Mouse (Mus musculus): Measurements from ENCODE around the gene Chchd1. TPM values are rescaled to one million over a fixed set of nuclear protein-coding genes. Genes with fewer than 3 reads are reported as not detected.
A peak's percentile ranks its signal among the peaks of the same experiment; 100 is the strongest.

Chchd1 gene
- polyA plus RNA-seq (2014; fragmentation: Nextera tagmentation; extraction: Ambion mirVana), result 183 and 204 TPM in 2 replicates

GRCm38 (mm10) chr14:20702741-20703381, at the start of gene Chchd1:
Gene Chchd1, plus strand, starts transcription at chr14:20703006.
- peak; percentile 70 for ATAC-seq (ENCODE audit: low read depth)
- H3K4me1 ChIP-seq (ENCODE audit: control insufficient read depth, insufficient read depth, low read length), result peaks cover 11% of the 10 kb centered on the region
- H3K9me3 ChIP-seq (ENCODE audit: control insufficient read depth, low read length), result no peaks in the 10 kb centered on the region
- H3K27me3 ChIP-seq (replicated peaks; ENCODE audit: control insufficient read depth, insufficient read depth, low read length), result no peaks in the 10 kb centered on the region
- peak; percentile 89 for DNase-seq (ENCODE audit: low spot score)
- H3K4me3 ChIP-seq (ENCODE audit: low read depth, low read length), result peak within 1 kb of the TSS; percentile 85
- H3K27ac ChIP-seq (replicated peaks; ENCODE audit: low read depth, low read length), result peak within 1 kb of the TSS; percentile 89
- WGBS, result under 1% methylated on average over 61 of the region's 61 CpGs
- H3K9ac ChIP-seq (ENCODE audit: low read depth, low read length), result peak within 1 kb of the TSS; percentile 92
- peaks cover 30% of the 10 kb centered on the region for H3K36me3 ChIP-seq (ENCODE audit: control insufficient read depth, insufficient read depth, low read length)
- H3K4me2 ChIP-seq (ENCODE audit: low read depth, low read length), result peak within 1 kb of the TSS; percentile 75

- Histone ChIP-seq H3K36me3 (ENCODE audit: control insufficient read depth, insufficient read depth, low read length) (no peaks in the 10 kb centered on the region), H3K4me3 (ENCODE audit: low read depth, low read length) (no peak overlapping the region), H3K9ac (ENCODE audit: low read depth, low read length) (no peak overlapping the region), H3K9me3 (ENCODE audit: control insufficient read depth, low read length) (no peaks in the 10 kb centered on the region), H3K27ac (replicated peaks; ENCODE audit: low read depth, low read length) (no peak overlapping the region), H3K4me2 (ENCODE audit: low read depth, low read length) (no peak overlapping the region), H3K4me1 (ENCODE audit: control insufficient read depth, insufficient read depth, low read length) (no peaks in the 10 kb centered on the region), H3K27me3 (replicated peaks; ENCODE audit: control insufficient read depth, insufficient read depth, low read length) (no peaks in the 10 kb centered on the region)
- no peak for DNase-seq (ENCODE audit: low spot score)
- no peak for ATAC-seq (ENCODE audit: low read depth)
- 77% methylated on average over 9 of the region's 9 CpGs for WGBS
These were observed 48.0 kb upstream of the Chchd1 start for GRCm38 (mm10) chr14:20654690-20655421.

GRCm38 (mm10) chr14:20655731-20656130, 47.1 kb upstream of the Chchd1 start:
- DNase-seq (ENCODE audit: low spot score) (no peak), ATAC-seq (ENCODE audit: low read depth) (no peak)
- Histone ChIP-seq H3K9me3 (ENCODE audit: control insufficient read depth, low read length) (no peaks in the 10 kb centered on the region), H3K4me2 (ENCODE audit: low read depth, low read length) (no peak overlapping the region), H3K9ac (ENCODE audit: low read depth, low read length) (no peak overlapping the region), H3K36me3 (ENCODE audit: control insufficient read depth, insufficient read depth, low read length) (no peaks in the 10 kb centered on the region), H3K27me3 (replicated peaks; ENCODE audit: control insufficient read depth, insufficient read depth, low read length) (no peaks in the 10 kb centered on the region), H3K27ac (replicated peaks; ENCODE audit: low read depth, low read length) (no peak overlapping the region), H3K4me3 (ENCODE audit: low read depth, low read length) (no peak overlapping the region), H3K4me1 (ENCODE audit: control insufficient read depth, insufficient read depth, low read length) (no peaks in the 10 kb centered on the region)
- WGBS, result 62% methylated on average over 9 of the region's 9 CpGs

- H3K36me3 ChIP-seq (ENCODE audit: control insufficient read depth, insufficient read depth, low read length), result no peaks in the 10 kb centered on the region
- 31% methylated on average over 11 of the region's 11 CpGs for WGBS
- H3K4me3 ChIP-seq (ENCODE audit: low read depth, low read length), result no peak within 1 kb of the TSS
- no peak within 1 kb of the TSS for H3K4me2 ChIP-seq (ENCODE audit: low read depth, low read length)
- H3K27ac ChIP-seq (replicated peaks; ENCODE audit: low read depth, low read length), result no peak within 1 kb of the TSS
- H3K4me1 ChIP-seq (ENCODE audit: control insufficient read depth, insufficient read depth, low read length), result no peaks in the 10 kb centered on the region
- no peak for ATAC-seq (ENCODE audit: low read depth)
- DNase-seq (ENCODE audit: low spot score), result no peak
- no peaks in the 10 kb centered on the region for H3K9me3 ChIP-seq (ENCODE audit: control insufficient read depth, low read length)
- H3K27me3 ChIP-seq (replicated peaks; ENCODE audit: control insufficient read depth, insufficient read depth, low read length), result no peaks in the 10 kb centered on the region
- H3K9ac ChIP-seq (ENCODE audit: low read depth, low read length), result no peak within 1 kb of the TSS
These were observed 46.4 kb upstream of the Chchd1 start, which contains the start of gene Myoz1 for GRCm38 (mm10) chr14:20656361-20656760. Gene Myoz1, minus strand, starts transcription at chr14:20656540.

GRCm38 (mm10) chr14:20658326-20658725, 44.5 kb upstream of the Chchd1 start:
- no peak overlapping the region for H3K4me2 ChIP-seq (ENCODE audit: low read depth, low read length)
- ATAC-seq (ENCODE audit: low read depth) (no peak), DNase-seq (ENCODE audit: low spot score) (peak; percentile 65)

GRCm38 (mm10) chr14:20658902-20659301, 43.9 kb upstream of the Chchd1 start:
- ATAC-seq (ENCODE audit: low read depth) (no peak), DNase-seq (ENCODE audit: low spot score) (no peak)
- 0 out of 2 replicates have a peak, but pooled peaks cover 5% of the 10 kb centered on the region for H3K4me1 ChIP-seq (ENCODE audit: control insufficient read depth, insufficient read depth, low read length)
- no peaks in the 10 kb centered on the region for H3K9me3 ChIP-seq (ENCODE audit: control insufficient read depth, low read length)
- 88% methylated on average over 6 of the region's 6 CpGs for WGBS
- H3K27me3 ChIP-seq (replicated peaks; ENCODE audit: control insufficient read depth, insufficient read depth, low read length), result no peaks in the 10 kb centered on the region; the same call in 1 of the 2 replicates
- H3K36me3 ChIP-seq (ENCODE audit: control insufficient read depth, insufficient read depth, low read length), result no peaks in the 10 kb centered on the region
- no peak overlapping the region for H3K4me2 ChIP-seq (ENCODE audit: low read depth, low read length)
- no peak overlapping the region for H3K4me3 ChIP-seq (ENCODE audit: low read depth, low read length)
- H3K9ac ChIP-seq (ENCODE audit: low read depth, low read length), result no peak overlapping the region
- no peak overlapping the region for H3K27ac ChIP-seq (replicated peaks; ENCODE audit: low read depth, low read length)

More at GRCm38 (mm10) chr14:20658326-20658725, 44.5 kb upstream of the Chchd1 start:
- no peaks in the 10 kb centered on the region for H3K9me3 ChIP-seq (ENCODE audit: control insufficient read depth, low read length)
- H3K36me3 ChIP-seq (ENCODE audit: control insufficient read depth, insufficient read depth, low read length), result no peaks in the 10 kb centered on the region
- no peaks in the 10 kb centered on the region; the same call in 1 of the 2 replicates for H3K27me3 ChIP-seq (replicated peaks; ENCODE audit: control insufficient read depth, insufficient read depth, low read length)
- H3K9ac ChIP-seq (ENCODE audit: low read depth, low read length), result no peak overlapping the region
- H3K4me1 ChIP-seq (ENCODE audit: control insufficient read depth, insufficient read depth, low read length), result 0 out of 2 replicates have a peak, but pooled peaks cover 5% of the 10 kb centered on the region
- no peak overlapping the region for H3K4me3 ChIP-seq (ENCODE audit: low read depth, low read length)
- no peak overlapping the region for H3K27ac ChIP-seq (replicated peaks; ENCODE audit: low read depth, low read length)

GRCm38 (mm10) chr14:20659687-20660086, 43.1 kb upstream of the Chchd1 start:
- Histone ChIP-seq H3K4me2 (ENCODE audit: low read depth, low read length) (no peak overlapping the region), H3K9me3 (ENCODE audit: control insufficient read depth, low read length) (no peaks in the 10 kb centered on the region), H3K36me3 (ENCODE audit: control insufficient read depth, insufficient read depth, low read length) (no peaks in the 10 kb centered on the region), H3K27ac (replicated peaks; ENCODE audit: low read depth, low read length) (no peak overlapping the region), H3K4me3 (ENCODE audit: low read depth, low read length) (no peak overlapping the region), H3K4me1 (ENCODE audit: control insufficient read depth, insufficient read depth, low read length) (0 out of 2 replicates have a peak, but pooled peaks cover 5% of the 10 kb centered on the region), H3K9ac (ENCODE audit: low read depth, low read length) (no peak overlapping the region), H3K27me3 (replicated peaks; ENCODE audit: control insufficient read depth, insufficient read depth, low read length) (no peaks in the 10 kb centered on the region; the same call in 1 of the 2 replicates)
- ATAC-seq (ENCODE audit: low read depth) (no peak), DNase-seq (ENCODE audit: low spot score) (no peak)
- WGBS, result 94% methylated on average over 7 of the region's 7 CpGs

GRCm38 (mm10) chr14:20660827-20661660, 41.8 kb upstream of the Chchd1 start:
- DNase-seq (ENCODE audit: low spot score), result peak; percentile 99
- no peaks in the 10 kb centered on the region for H3K9me3 ChIP-seq (ENCODE audit: control insufficient read depth, low read length)
- peak overlapping the region; percentile 77 for H3K9ac ChIP-seq (ENCODE audit: low read depth, low read length)
- 2% methylated on average over 39 of the region's 52 CpGs for WGBS
- H3K4me2 ChIP-seq (ENCODE audit: low read depth, low read length), result peak overlapping the region; percentile 91
- H3K27me3 ChIP-seq (replicated peaks; ENCODE audit: control insufficient read depth, insufficient read depth, low read length), result no peaks in the 10 kb centered on the region; the same call in 1 of the 2 replicates
- peak overlapping the region; percentile 69 for H3K4me3 ChIP-seq (ENCODE audit: low read depth, low read length)
- no peaks in the 10 kb centered on the region for H3K36me3 ChIP-seq (ENCODE audit: control insufficient read depth, insufficient read depth, low read length)
- ATAC-seq (ENCODE audit: low read depth), result peak; percentile 80
- 0 out of 2 replicates have a peak, but pooled peaks cover 5% of the 10 kb centered on the region for H3K4me1 ChIP-seq (ENCODE audit: control insufficient read depth, insufficient read depth, low read length)
- peak overlapping the region; percentile 92 for H3K27ac ChIP-seq (replicated peaks; ENCODE audit: low read depth, low read length)
